31 mouse cellular contexts compared by ENCODE assay signal in genomic region chr4:141647187-141647586, GRCm38 (mm10). TPM values are rescaled to one million over a fixed set of nuclear protein-coding genes. Genes with fewer than 3 reads are reported as not detected.
"Had no signal": no experiment of that assay in that cellular context is flagged by ENCODE, and none has a peak within 500 bp of the region (broad histone marks: within the 10 kb centered on the region; RNA-seq: fewer than 3 reads in every experiment).

No protein-coding gene starts in this region.

- H3K4me1 ChIP-seq: liver, embryonic 12.5 days had no signal

- H3K27ac ChIP-seq: heart, embryonic 10.5 days; hindbrain, embryonic 10.5 days; hindbrain, embryonic 13.5 days; hindbrain, embryonic 15.5 days; hindbrain, postnatal 0 days; kidney, embryonic 15.5 days; kidney, postnatal 0 days; limb, embryonic 13.5 days; limb, embryonic 15.5 days; liver, embryonic 12.5 days; liver, embryonic 14.5 days had no signal

- DNase-seq: gastrocnemius, postnatal 25 days; heart, adult 18-20 months; heart, postnatal 10 days; heart, postnatal 4 days; kidney, adult 11 months; kidney, adult 2 months; kidney, adult 9 months; kidney, postnatal 14 days; kidney, postnatal 36 days; layer of hippocampus, adult 9-11 months; layer of hippocampus, postnatal 36 days; left cerebral cortex, postnatal 4 days had no signal

- H3K4me3 ChIP-seq: heart, embryonic 10.5 days; heart, embryonic 12.5 days; hindbrain, embryonic 10.5 days; hindbrain, embryonic 13.5 days; hindbrain, embryonic 15.5 days; kidney, embryonic 15.5 days; limb, embryonic 13.5 days; limb, embryonic 15.5 days; liver, embryonic 12.5 days had no signal

RNA-seq across cellular contexts. Expression of gene Slc25a34, which starts 23.6 kb away (rescaled TPM):
- total RNA-seq: granulocyte monocyte progenitor cell, adult 5-6 weeks had no signal
- polyA plus RNA-seq: limb, embryonic 11.5 days; limb, embryonic 13.5 days; liver, embryonic 12.5 days had no signal

RNA-seq across cellular contexts. Expression of gene Rsc1a1, which starts 38.2 kb away (rescaled TPM):
- total RNA-seq: heart, postnatal 25 days; layer of hippocampus, postnatal 36 days; left cerebral cortex, adult 18-20 months had no signal
- polyA plus RNA-seq: heart, embryonic 16.5 days; hindbrain, postnatal 0 days; intestine, embryonic 16.5 days; kidney, embryonic 15.5 days; kidney, postnatal 0 days; liver, embryonic 16.5 days had no signal
